Mouse (Mus musculus) erythroblast, embryonic 14.5 days (primary cell): ENCODE data around the gene Flt3. TPM values are rescaled to one million over a fixed set of nuclear protein-coding genes. Genes with fewer than 3 reads are reported as not detected.

Experiments
- H3K27me3 ChIP-seq: 2 replicates; pipeline ENCODE4 v1.6.1; 2012; ENCODE audit warnings: inconsistent platforms; ENCODE audit not compliant: control insufficient read depth
- H3K36me3 ChIP-seq: 2 replicates; pipeline ENCODE4 v1.6.1; 2012; ENCODE audit warnings: mild to moderate bottlenecking, inconsistent platforms; ENCODE audit not compliant: control insufficient read depth
- H3K4me1 ChIP-seq: 2 replicates; pipeline ENCODE4 v1.6.1; 2012; ENCODE audit warnings: inconsistent platforms; ENCODE audit not compliant: control insufficient read depth
- H3K4me3 ChIP-seq: replicated peaks from 2 replicates; pipeline ENCODE3; 2012; ENCODE audit warnings: moderate library complexity, mild to moderate bottlenecking, inconsistent platforms
- H3K9me3 ChIP-seq: 2 replicates; pipeline ENCODE4 v1.6.1; 2012; ENCODE audit warnings: low read length, inconsistent platforms, mixed read lengths; ENCODE audit not compliant: control insufficient read depth
- GATA1 ChIP-seq: IDR thresholded peaks from 2 replicates; pipeline ENCODE4 v1.6.1; 2012; ENCODE audit warnings: low read length, inconsistent platforms, mixed read lengths
- TAL1 ChIP-seq: IDR thresholded peaks from 3 replicates; pipeline ENCODE4 v1.6.1; 2012; ENCODE audit warnings: low read length, inconsistent platforms, mixed read lengths
- polyA plus RNA-seq: library from polyadenylated mRNA; stranded (reverse); fragments of >175 nt; gene quantifications from 2 replicates; pipeline ENCODE4 v1.2.3, GENCODE M21; 2012

Gene Flt3
- polyA plus RNA-seq, 1 experiment: 0.01 TPM

DNA sequence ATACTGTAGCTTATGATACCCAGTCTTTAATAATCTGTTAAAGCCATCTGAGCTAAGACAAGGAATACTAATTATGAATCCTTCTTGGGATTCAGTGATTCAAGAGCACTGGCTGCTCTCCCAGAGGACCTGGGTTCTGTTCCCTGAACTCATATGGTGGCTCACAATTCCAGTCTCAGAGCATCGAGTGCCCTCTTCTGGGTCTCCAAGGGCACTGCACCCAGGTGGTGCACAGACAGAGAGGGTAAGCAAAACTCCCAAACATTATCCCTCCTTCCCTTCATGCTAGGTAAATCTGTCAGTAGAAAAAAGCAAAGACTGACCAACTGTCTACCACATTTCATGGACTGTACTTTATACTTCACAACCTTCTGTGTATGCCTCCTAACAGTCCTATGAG lies 54.3 kb downstream of the Flt3 start:
- no peaks in the 10 kb centered on the region for H3K27me3 ChIP-seq
- TF ChIP-seq GATA1: no peak
- TF ChIP-seq TAL1: no peak
- no peaks in the 10 kb centered on the region for H3K9me3 ChIP-seq
- no peak overlapping the region for H3K4me3 ChIP-seq
- no peaks in the 10 kb centered on the region for H3K4me1 ChIP-seq
- H3K36me3 ChIP-seq: no peaks in the 10 kb centered on the region

DNA sequence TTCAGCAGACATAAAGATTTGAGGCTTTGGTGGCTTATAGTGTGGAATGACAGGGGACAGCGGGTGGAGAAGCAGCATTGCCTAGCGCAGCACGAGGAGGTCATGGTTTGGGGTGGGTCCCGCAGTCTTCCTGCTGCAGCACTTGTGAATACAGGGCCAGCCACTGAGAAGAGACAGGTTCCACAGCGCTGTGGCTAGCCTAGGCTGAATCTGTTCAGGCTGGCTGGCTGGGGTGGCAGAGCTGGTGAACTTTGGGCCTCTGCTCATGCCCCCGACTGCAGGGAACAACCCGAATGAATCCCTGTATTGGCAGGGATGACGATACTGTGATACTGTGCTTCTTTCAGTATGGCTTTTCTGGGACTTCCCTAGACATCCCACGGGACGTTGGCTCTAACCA lies 56.4 kb downstream of the Flt3 start:
- no peak overlapping the region for H3K4me3 ChIP-seq
- no peaks in the 10 kb centered on the region for H3K36me3 ChIP-seq
- H3K4me1 ChIP-seq: no peaks in the 10 kb centered on the region
- no peaks in the 10 kb centered on the region for H3K9me3 ChIP-seq
- H3K27me3 ChIP-seq: no peaks in the 10 kb centered on the region
- TF ChIP-seq TAL1 (no peak), GATA1 (no peak)

DNA sequence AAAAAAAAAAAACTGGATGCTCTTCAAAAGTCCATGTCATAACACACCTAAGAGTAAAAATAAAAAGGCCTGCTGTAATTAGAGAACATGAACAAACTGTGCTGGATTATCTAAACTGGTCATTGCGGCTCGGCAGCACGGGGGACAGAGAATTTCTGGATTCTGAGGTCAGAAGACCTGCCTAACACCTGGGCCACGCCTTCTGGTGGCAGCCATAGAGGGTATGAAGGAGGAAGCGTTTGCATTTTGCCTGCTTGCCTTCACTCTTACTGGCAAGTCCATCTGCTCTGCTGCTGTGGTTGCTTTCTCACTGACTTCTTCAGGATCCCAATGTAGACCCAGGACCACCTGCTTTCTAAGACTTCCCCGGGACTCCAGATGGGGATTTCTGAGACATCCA lies 57.4 kb downstream of the Flt3 start:
- no peaks in the 10 kb centered on the region for H3K4me1 ChIP-seq
- no peaks in the 10 kb centered on the region for H3K36me3 ChIP-seq
- H3K27me3 ChIP-seq: no peaks in the 10 kb centered on the region
- H3K4me3 ChIP-seq: no peak overlapping the region
- no peak for TF ChIP-seq TAL1
- TF ChIP-seq GATA1: no peak
- H3K9me3 ChIP-seq: no peaks in the 10 kb centered on the region

DNA sequence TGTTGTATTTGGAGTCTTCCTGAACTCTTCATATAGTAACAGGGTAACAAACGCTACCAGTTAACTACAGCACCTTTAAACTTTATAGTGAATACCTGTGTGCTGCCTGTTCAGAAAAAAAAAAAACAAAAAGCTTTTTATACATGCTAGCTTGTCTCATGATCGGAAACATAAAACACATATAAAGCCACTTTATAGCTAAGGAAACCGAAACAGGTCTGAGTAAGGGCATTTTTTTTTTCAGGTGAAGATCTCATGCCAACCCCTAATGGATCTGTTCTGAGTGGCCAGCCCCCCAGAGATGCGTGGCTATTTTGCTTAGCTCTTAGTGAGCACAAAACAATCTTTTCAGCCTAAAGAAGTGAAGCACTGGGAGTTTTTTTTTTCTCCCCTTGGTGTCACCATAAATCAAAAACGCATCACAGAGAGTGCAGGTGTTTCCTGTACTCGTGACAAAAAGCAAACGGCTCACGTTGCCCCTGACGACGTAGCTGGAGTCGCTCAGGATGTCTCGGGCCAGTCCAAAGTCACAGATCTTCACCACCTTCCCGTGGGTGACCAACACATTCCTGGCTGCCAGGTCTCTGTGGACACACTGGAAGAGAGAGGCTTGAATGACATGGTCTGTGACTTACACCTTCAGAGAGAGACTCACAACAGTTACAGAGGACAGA lies 59.4 kb downstream of the Flt3 start:
- H3K4me1 ChIP-seq: no peaks in the 10 kb centered on the region
- H3K36me3 ChIP-seq: no peaks in the 10 kb centered on the region
- H3K9me3 ChIP-seq: no peaks in the 10 kb centered on the region
- TF ChIP-seq TAL1 (no peak), GATA1 (no peak)
- no peaks in the 10 kb centered on the region for H3K27me3 ChIP-seq
- H3K4me3 ChIP-seq: no peak overlapping the region

DNA sequence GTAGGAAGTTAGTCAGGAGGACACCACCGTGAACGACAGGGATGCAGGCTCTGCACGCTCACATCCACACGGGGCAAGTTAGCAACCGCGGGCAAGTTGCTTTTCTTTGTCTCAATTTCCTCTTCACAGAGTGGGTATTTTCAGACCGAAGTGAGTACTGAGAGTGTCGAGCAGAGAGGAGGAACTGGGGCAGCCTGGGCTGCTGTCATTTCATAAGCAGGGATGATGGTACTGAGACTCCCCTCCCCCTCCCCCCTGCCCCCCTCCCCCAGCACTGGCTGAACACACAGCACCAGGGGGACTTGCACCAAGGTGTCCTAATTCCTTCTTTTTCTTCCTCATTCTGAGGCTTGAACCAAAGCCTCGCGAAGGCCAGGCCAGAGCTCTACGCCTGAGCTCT lies 60.7 kb downstream of the Flt3 start:
- no peaks in the 10 kb centered on the region for H3K9me3 ChIP-seq
- H3K4me1 ChIP-seq: no peaks in the 10 kb centered on the region
- TF ChIP-seq TAL1: no peak
- TF ChIP-seq GATA1: no peak

DNA sequence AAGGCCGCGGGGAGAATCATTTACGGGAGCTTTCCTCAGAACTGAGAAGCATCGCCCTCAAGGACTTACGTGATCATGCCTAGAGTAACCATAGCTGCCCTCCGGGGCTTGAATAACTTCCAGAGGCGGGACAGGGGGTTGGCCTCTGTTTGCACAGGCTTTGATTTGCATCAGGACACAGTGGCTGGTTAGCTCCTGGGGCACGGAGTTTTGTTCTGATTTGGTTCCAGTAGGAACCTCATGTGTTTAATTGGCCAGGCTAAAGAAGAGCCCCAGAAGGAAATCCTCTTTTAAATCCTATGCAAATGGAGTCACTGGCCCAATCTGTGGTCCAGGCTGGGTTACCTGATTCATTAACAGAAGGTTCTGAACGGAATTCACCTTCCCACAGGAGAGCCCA lies 61.3 kb downstream of the Flt3 start:
- no peaks in the 10 kb centered on the region for H3K27me3 ChIP-seq
- no peaks in the 10 kb centered on the region for H3K4me1 ChIP-seq
- no peak overlapping the region for H3K4me3 ChIP-seq
- no peaks in the 10 kb centered on the region for H3K9me3 ChIP-seq
- no peak for TF ChIP-seq GATA1
- no peak for TF ChIP-seq TAL1
- no peaks in the 10 kb centered on the region for H3K36me3 ChIP-seq

More for the DNA sequence above, 60.7 kb downstream of the Flt3 start:
- H3K27me3 ChIP-seq: no peaks in the 10 kb centered on the region
- H3K4me3 ChIP-seq: no peak overlapping the region
- no peaks in the 10 kb centered on the region for H3K36me3 ChIP-seq

DNA sequence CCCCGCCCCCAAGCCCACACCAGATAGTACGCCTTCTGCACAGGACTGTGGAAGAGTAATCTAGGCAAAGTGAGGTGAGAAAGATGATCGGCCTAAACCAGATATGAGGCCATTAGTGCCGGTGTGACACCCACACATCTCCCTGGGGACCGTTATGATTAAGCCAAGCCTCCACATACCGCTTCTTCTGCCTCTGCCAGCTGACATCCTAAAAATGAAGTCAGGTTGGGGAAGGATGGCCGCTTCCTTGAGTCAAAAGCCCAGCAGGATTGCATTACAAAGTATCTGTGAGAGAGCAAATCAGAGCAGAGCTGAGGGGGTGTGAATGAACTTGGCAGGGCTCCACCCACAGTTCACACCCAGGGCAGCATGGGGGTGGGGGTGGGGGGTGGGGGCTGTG lies 67.6 kb downstream of the Flt3 start:
- Histone ChIP-seq H3K4me1 (no peaks in the 10 kb centered on the region), H3K36me3 (no peaks in the 10 kb centered on the region), H3K4me3 (no peak overlapping the region), H3K9me3 (0 out of 2 replicates have a peak, but pooled peaks cover under 1% of the 10 kb centered on the region), H3K27me3 (no peaks in the 10 kb centered on the region)
- TF ChIP-seq GATA1 (no peak), TAL1 (no peak)

DNA sequence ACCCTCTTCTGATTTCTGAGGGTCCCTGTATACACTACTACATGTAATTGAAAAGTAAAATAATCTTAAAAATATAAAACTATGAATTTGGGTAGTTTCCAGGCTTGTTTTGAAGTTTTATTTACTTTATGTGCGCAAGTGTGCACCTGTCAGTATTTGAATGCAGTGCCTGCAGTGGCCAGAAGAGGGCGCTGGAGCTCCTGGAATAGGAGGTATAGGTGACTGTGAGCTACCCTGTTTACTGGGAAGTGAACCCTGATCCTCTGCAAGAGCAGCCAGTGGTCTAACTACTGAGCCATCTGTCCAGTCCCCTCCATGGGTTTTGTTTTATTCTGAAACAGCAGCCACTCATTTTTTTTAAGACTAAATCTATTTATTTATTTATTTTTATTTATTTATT lies 68.7 kb downstream of the Flt3 start:
- no peak for TF ChIP-seq GATA1
- H3K4me1 ChIP-seq: no peaks in the 10 kb centered on the region
- no peaks in the 10 kb centered on the region for H3K27me3 ChIP-seq
- peaks cover 2% of the 10 kb centered on the region; the same call in 1 of the 2 replicates for H3K9me3 ChIP-seq
- H3K36me3 ChIP-seq: no peaks in the 10 kb centered on the region
- H3K4me3 ChIP-seq: no peak overlapping the region

DNA sequence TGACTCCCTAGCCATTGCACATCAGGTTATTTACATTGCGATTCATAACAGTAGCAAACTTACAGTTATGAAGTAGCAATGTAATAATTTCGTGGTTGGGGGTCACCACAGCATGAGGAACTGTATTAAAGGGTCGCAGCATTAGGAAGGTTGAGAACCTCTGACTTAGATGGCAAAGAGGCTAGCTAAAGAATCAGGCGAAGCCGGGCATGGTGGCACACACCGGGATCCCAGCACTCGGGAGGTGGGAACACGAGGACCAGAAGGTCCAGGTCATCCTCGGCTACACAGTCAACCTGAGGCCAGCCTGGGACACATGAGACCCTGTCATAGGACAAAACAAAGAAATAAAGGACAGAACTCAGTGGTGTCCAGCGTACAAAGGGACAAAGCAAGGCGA lies 70.3 kb downstream of the Flt3 start:
- Histone ChIP-seq H3K4me3 (no peak overlapping the region), H3K4me1 (no peaks in the 10 kb centered on the region), H3K36me3 (no peaks in the 10 kb centered on the region), H3K9me3 (peaks cover 2% of the 10 kb centered on the region; the same call in 1 of the 2 replicates), H3K27me3 (no peaks in the 10 kb centered on the region)
- TF ChIP-seq GATA1: no peak
- TF ChIP-seq TAL1: no peak

DNA sequence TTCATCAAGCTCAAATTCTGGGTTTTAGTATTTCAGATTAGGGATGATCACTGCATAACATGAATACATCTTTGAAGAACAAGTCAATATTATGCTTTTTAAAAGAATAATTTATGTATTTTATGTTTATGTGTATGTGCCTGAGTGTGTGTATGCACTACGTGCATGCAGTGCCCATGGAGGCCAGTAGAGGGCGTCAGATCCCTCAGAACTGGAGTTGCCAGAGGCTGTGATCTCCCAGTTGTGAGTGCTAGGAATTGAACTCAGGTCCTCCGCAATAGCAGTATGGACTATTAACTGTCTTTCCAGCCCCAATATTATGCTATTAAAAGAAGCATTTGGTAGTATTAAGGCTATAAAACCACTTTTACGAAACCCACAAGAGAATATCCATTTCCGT lies 72.7 kb downstream of the Flt3 start:
- H3K36me3 ChIP-seq: no peaks in the 10 kb centered on the region

More for the DNA sequence above, 72.7 kb downstream of the Flt3 start:
- no peaks in the 10 kb centered on the region for H3K4me1 ChIP-seq
- H3K4me3 ChIP-seq: no peak overlapping the region
- no peak for TF ChIP-seq TAL1
- no peak for TF ChIP-seq GATA1
- peaks cover 2% of the 10 kb centered on the region; the same call in 1 of the 2 replicates for H3K9me3 ChIP-seq
- H3K27me3 ChIP-seq: no peaks in the 10 kb centered on the region; the same call in 1 of the 2 replicates
